Mouse (Mus musculus): ENCODE measurements around the gene Dcdc2b. TPM values are rescaled to one million over a fixed set of nuclear protein-coding genes. Genes with fewer than 3 reads are reported as not detected.

The Dcdc2b gene
- 0.99 and 1.1 TPM in 2 replicates for polyA plus RNA-seq (2012; rRNA removed)

DNA sequence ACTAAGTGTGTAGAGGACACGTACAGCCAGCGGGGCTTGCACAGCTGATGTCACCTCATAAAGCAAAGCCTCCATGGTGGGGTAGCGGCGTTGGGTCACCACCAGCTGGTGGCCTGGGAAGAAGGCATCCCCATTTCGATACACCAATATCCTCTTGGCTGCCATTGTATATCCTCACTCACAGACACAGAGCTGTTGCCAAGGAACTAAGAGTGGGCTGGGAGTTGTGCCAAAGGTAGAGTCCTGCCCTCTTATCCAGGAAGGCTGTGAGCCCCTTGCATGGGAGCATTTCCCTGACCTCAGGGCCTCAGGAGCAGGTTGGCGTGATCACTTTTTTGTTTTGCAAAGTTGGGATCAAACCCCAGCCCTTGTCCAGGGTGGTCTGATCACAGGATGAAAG, at the start of gene Dcdc2b:
Gene Dcdc2b, minus strand, starts transcription at position 165 of the 400 bp plus-strand sequence.
- no peak for DNase-seq (ENCODE audit: low read depth, low spot score)
- 72% methylated on average over 6 of the region's 6 CpGs for WGBS

DNA sequence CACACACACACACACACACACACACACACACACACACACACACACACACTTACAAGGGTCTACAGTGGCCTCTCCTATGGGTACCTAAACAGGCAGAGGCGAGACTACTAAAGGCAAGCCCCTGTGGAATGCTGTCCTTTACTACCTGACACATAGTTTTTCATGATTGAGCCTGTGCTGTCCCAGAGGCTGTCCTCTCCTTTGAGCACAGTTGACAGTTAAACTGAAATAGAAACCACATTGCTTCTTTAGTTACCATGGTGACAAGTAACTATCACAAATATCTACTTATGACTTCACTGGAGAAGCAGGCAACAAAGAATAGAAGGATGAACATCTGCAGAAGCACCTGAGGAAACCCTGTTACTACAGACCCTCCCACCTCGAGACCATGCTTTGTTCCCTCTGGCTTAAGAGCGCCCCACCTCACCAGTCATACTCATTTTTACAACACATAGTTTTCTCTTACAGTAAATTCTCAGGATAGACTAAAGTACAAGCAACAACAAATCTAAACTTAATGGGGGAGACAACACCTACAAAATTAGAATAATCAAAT, 48.3 kb upstream of the Dcdc2b start:
- WGBS, result 48% methylated on average over 3 of the region's 3 CpGs
- no peak for DNase-seq (ENCODE audit: low read depth, low spot score)

DNA sequence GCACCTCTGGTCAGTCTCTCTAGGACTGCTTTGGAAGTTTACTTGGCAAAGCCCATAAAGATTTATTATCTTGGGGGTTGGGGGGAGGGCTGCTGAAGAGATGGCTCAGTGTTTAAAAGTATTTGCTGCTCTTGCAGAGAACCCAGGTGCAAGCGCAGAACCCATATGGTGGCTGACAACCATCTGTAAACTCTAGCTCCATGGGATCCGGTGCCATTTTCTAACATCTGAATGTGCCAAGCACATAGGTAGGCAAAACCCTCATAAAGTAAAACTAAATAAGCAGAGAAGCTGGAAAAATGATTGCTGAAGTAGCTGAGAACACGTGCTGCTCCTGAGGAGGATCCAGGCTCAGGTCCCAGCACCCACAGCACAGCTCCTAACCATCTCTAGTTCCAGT, 47.5 kb upstream of the Dcdc2b start:
- DNase-seq (ENCODE audit: low read depth, low spot score), result no peak
- WGBS, result 42% methylated on average over 3 of the region's 3 CpGs

DNA sequence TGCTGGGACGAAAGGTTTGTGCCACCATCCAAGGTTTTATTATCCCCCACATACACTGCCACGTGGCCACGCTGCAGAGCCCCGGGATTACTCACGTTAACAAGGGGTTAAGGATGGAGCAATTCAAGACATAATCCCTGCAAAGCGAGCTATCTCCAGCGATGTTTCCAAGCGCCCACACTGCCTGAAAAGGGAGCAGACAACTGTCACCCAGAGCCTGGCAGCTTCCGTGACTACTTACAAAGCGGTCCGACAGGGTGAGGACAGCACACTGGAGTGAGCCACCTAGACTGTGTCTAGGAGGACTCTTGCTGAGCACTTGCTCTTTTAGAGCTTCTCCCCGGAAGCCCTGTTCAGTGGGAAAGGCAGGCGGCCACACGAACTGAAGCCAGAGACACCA, 40.7 kb upstream of the Dcdc2b start:
- DNase-seq (ENCODE audit: low read depth, low spot score), result no peak
- 90% methylated on average over 14 of the region's 14 CpGs for WGBS

DNA sequence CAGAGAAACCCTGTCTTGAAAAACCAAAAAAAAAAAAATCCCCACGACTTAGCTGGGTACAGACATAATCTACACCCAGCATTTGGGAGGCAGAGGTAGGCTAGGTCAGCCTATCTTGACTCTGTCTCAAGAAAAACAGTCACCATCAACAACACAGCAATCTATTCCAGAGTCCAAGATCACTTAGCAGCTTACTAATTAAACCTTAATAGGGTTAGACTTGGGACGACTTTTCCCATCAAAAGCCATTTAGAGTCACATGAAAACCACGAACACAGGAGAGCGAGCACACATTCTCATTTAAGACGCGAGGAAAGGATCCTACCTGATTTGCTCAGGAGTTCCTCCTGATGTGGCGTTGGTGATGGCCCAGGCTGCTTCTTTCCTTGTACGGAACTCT, 36.3 kb upstream of the Dcdc2b start:
- WGBS, result 92% methylated on average over 8 of the region's 8 CpGs
- DNase-seq (ENCODE audit: low read depth, low spot score), result no peak

DNA sequence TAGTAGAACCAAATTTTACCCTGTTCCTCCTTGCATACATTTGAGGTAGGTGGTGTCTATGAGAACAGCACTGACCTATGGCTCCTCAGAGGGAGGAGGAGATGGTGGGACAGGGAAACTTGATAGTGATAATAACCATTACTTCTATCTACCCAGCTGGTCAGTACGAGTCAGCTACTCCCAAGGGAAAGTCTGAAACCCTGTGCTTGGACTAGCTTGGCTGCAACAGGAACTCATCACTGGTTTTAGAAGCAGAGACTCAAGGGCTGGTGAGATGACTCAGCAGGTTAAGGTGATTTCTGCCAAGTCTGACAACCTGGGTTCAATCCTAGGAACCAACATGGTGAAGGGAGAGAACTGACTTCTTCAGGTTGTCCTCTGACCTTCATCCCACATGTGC, 34.6 kb upstream of the Dcdc2b start:
- WGBS, result 78% methylated on average over 1 of the region's 1 CpGs

DNA sequence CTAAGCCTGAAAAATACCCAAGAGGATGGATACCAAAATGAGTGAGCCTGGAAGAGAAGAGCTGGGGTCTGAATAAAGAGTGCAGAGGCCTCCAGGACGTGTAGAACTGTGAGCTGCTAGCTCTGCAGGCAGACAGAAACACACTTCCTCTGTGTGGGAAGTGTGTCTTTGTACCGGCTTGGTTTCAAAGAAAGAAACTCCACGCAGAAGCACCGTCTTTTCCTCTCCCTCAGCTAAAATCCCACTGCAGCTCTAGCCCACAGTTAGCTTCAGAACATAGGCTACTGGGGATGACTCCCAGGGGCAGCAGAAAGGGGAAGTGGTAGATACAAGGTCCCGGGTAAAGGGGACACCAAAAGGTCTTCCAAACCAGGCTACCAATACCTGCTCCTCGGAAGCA, 31.1 kb upstream of the Dcdc2b start:
- DNase-seq (ENCODE audit: low read depth, low spot score), result no peak
- 89% methylated on average over 6 of the region's 6 CpGs for WGBS

More for the DNA sequence above, 34.6 kb upstream of the Dcdc2b start:
- no peak for DNase-seq (ENCODE audit: low read depth, low spot score)

DNA sequence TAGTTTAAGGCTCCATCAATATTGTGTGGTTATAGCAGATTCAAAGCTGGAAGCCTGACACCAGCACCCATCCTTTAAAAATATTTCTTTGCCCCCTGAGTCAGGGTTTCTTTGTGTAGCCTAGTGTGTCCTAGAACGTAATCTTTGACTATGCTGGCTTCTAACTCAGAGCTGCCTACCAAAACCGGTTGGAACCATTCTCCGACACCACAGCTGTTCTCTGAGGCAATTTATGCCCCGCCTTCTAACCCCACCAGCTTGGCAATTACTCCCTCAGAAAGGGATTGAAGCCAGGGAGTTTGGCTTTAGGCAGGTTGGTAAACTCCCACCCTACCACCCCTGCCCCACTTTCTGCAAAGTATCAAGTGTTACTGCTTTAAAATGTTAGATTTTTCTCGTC, 27.7 kb upstream of the Dcdc2b start:
- DNase-seq (ENCODE audit: low read depth, low spot score), result no peak

DNA sequence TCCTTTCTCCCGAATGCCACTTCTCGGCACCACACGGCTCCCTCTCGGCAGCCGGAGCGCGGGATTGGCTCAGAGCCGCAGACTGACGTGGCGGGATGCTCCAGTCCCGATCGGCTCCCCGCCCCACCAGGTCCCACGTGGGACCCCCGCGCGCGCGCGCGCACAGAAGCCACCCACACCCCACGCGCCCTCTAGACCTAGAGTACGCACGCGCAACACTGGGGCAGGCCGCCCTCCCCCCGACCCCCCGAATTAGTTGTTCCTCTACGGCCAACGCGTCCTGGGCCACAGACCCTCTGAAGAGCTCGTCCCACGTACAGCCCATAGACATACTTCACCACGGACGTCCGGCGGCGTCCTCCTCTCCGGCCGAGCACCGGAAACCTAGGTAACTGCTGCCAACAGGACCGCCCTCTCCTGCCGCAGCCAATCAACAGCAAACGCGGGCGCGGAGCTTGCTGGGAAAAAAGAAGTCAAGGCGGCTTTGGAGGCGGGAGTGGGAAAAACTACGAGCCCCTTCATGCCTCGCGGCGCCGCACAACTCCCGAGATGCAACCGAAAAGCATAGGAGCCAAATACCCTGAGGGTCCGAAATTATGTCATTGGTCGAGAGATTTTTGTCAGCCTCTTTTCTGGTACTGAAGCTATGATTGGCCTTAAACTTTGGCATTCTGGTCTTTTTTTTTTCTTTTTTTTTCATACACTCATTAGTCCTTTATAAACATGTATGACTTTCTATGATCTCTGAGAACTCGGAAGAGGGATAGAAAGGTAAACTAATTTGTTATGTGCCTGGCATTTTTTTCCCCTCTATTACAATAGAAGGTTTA, 26.8 kb upstream of the Dcdc2b start, which contains the start of gene Txlna:
Gene Txlna, minus strand, starts transcription at position 428 of the 830 bp plus-strand sequence.
- WGBS, result under 1% methylated on average over 60 of the region's 60 CpGs
- no peak for DNase-seq (ENCODE audit: low read depth, low spot score)

More for the DNA sequence above, 27.7 kb upstream of the Dcdc2b start:
- 12% methylated on average over 5 of the region's 5 CpGs for WGBS

DNA sequence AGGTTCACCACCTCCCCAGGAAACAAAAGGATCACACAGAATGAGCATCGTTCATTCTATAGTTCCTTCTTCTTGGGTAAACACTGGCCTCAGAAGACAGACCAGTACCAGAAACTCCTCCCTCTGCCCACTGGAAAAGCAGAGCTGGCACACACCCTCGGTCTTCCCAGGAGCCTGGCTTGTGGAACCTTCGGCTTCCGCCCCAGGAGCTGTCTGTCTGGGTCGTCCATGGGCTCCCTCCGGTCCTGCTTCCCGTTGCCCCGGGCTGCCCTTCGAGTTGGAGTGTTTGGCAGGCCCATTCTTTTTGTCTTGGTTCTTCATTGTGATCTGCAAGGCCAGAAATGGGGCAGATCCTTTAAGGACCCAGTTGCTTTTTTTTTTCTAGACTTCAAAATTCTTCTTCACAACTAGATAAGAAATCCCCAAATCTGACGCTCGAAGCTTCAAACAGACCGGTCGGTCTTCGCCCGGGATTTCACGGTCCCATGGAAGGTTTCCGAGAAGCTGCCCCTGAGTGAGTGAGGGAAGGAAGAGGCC, 26.1 kb upstream of the Dcdc2b start:
- DNase-seq (ENCODE audit: low read depth, low spot score), result no peak

DNA sequence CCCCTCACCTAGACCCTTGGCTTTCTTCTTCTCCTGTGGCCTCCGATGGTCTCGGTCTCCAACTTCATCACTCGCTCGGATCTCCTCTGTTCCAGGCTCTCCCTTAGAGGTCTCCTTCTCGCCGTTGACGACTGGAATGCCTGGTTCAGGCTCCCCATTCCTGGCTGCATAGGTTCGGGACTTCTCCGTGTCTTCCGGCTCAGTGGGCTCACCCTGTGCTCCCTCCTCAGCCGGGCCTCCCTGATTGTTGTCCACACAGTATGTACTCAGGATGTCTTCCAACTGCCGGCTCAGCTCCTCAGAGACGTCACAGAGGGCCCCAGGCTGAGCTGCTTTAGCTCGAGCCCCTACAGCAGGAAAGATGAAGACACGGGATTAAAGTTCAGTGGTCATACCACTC, 25.2 kb upstream of the Dcdc2b start:
- DNase-seq (ENCODE audit: low read depth, low spot score), result no peak
- WGBS, result 82% methylated on average over 15 of the region's 15 CpGs

More for the DNA sequence above, 26.1 kb upstream of the Dcdc2b start:
- 0% methylated on average over 17 of the region's 17 CpGs for WGBS

DNA sequence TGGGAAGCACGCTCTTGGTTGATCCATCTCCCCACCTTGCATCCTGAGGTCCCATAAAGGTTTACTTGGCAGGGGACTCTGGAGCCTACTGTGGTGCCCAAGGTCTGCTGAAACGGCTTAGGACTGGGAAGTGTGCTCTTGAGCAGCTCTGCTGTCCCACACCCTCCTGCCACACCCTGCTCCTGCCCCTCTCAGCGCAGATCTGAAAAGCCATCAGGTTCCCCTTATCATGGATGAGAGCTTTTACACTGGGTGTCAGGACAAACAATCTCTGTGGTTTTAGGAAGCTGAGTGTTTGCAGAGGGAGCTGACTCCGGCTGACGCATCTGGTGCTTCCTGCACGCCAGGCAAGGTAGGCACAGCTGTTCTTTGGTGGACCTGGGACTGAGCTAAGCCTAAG, 19.8 kb upstream of the Dcdc2b start:
- no peak for DNase-seq (ENCODE audit: low read depth, low spot score)
- WGBS, result 76% methylated on average over 6 of the region's 6 CpGs

DNA sequence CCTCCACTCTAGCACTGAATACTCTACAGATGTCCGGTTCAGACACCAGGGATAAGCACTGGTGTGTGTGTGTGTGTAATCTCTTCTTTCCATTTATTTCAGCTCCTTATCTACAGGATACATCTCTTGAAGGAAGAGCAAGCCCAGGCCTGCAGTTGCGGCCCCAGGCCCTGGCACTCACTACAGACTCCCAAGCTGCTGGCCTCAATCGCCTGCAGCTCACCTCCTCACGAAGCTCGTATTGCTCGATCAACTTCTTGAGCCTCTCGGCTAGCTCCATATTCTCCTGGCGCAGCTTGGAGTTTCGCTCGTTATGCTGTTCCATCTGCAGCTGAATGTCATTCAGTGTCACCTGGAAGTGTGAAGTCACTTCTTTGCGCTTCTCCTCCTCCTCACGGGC, 17.8 kb upstream of the Dcdc2b start:
- 89% methylated on average over 12 of the region's 12 CpGs for WGBS

DNA sequence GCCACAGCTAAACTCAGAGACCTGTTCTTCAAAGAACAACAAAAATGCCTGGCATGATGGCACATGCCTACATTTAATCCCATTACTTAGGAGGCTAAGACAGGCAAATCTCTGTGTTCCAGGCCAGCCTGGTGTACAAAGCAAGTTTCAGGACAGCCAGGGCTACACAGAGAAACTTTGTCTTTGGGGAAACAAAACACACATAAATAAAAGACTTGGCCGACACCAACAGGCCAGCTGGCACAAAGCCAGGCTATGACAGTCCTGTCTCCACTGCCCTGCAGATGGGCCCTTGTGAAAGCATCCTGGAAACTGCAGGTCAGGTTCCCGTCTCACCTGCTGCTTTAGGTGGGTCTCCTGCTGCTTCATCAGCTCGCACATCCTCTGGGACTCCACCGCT, 16.9 kb upstream of the Dcdc2b start:
- WGBS, result 49% methylated on average over 4 of the region's 4 CpGs
- no peak for DNase-seq (ENCODE audit: low read depth, low spot score)

More for the DNA sequence above, 17.8 kb upstream of the Dcdc2b start:
- no peak for DNase-seq (ENCODE audit: low read depth, low spot score)

DNA sequence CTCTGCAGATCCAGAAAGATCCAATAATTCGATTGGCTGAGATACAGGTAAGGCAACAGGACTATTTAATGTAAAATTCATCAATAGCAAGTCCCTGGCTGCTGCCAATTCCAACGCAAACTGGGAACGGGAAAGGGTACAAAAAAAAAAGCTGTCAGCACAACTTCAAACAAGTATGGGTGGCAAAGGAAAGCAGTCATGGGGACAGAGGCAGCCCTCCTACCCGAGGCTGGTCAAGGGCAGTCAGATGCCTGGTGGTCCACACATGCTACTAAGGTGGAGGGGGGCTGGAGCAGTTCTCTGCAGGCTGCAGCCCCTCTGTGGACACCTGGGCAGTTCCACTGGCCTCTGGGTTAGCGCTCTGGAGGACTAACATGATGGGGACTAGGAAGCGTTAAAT, 12.0 kb upstream of the Dcdc2b start:
- DNase-seq (ENCODE audit: low read depth, low spot score), result no peak
- WGBS, result 82% methylated on average over 6 of the region's 6 CpGs

DNA sequence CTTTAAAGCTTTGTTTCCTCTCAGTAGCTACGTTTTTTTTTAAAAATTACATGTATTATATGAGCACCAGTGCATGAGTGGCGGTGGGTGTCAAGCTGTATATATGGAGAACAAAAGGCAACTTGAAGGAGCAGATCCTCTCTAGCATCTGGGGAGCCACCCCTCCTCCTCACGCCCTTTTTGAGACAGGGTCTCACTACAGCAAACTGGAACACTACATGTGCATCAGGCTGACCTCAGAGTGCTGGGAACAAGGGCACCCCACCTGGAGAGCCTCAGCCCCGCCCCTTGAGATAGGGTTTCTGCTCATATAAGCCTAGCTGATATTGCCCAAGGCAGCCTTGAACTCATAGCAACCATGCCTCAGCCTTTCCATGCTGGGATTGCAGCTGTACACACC, 11.4 kb upstream of the Dcdc2b start:
- 61% methylated on average over 4 of the region's 4 CpGs for WGBS
- no peak for DNase-seq (ENCODE audit: low read depth, low spot score)

DNA sequence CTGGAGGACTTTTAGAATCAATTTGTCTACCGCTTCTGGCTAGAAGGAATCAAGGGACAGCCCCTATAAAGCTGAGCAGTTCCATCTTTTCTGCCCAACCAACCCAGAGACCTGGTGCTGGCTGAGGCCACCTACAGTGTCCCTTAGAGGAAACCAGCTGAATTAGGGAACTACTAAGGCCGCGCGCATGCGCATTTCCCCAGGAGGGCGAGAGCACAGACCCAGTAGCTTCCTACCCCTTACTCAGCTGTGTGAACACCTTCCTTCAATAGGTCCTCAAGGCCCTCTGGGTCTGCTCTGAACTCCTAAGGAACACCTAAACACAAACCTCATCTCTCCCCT, 10.9 kb upstream of the Dcdc2b start:
- 3% methylated on average over 6 of the region's 6 CpGs for WGBS
- no peak for DNase-seq (ENCODE audit: low read depth, low spot score)

DNA sequence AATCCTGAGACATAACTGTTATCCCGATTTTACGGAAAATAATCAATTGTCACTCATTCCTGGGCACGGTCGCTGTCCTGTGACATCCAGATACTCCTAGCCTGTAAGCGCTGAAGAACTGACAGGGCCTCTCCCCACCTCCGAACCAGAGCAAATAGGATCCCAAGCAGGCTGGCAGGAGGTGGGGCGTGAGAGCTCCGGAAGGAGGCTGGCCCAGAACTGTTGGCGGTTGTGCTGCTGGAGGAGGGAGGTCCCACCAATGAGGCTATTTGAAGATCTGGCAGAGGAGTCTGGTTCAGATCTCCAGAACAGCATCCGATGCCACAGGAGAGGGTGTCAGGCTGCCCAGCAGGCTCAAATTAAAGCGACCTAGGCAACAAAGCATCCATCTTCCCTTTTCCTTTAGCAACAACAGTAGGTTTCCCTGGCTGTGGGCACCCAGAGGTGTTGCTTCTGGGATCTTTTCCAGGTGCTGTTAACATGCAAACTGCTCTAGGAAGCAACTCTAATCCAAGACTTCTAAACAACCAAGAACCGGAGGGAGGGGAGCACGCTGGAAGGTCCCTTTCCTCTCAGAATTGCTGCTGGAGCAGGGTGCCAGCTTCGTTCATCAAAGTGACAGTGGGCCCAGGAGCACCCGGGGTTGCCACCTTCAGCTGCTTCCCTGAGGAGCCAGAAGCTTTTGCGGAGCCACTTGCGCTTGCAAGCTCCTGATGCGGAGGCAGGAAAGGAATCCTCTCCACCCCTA, 10.4 kb upstream of the Dcdc2b start:
- DNase-seq (ENCODE audit: low read depth, low spot score), result no peak
- WGBS, result 3% methylated on average over 18 of the region's 18 CpGs

DNA sequence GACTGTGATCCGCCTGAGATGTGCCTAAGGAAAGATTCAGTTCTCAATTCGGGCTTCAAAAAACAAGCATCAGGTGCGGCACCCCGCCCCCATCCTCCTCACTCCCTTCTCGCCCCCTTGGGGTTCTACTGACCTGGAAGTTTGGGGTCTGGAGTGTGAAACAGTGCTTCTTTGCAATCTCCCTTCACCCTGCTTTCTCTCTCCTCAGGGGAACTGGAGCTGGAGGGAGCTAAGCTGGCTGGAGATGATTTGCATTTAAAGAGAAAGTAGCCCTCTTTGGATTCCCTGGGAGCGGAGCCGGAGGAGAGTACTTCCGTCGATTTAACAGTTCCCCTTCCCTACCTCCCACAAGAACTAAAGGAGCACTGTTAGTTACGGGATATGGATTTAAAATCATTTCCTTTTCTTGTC, 9.6 kb upstream of the Dcdc2b start, which contains the start of gene Ccdc28b:
Gene Ccdc28b, minus strand, starts transcription at position 267 of the 411 bp plus-strand sequence.
- WGBS, result under 1% methylated on average over 10 of the region's 10 CpGs

DNA sequence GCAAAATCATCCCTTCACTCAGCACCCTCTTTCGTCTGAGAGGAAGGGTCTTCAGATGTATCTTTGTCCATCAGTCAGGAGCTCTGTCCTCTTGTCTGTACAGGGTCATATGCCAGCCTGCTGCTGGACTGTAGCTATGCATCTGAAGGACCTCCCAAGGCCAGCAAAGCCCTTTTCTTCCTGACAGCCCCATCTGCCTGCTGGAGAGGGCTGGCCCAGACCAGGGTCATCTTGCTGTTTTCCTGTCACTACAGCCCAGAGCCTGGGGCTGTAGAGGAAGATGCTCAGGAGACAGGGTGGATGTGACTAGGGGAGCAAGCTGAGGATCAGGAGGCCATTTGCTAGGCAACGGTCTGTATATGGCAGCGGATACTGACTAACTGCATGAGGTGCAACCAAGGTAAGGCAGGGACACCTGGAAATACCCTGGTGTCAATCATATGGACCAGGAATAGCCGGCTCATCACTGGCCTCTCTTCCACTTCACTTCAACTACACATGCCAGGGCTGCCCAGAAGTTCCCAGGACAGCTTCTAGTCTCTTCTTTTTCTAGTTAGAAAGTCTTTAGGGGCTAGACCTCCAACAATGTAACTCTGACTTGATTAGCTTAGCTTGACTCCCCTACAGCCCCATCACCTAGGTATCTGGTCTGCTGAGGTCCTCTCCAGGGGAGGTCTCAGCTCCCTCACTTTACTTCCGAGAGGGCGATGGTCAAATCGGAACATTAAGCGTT, 8.9 kb upstream of the Dcdc2b start:
- no peak for DNase-seq (ENCODE audit: low read depth, low spot score)
- 20% methylated on average over 8 of the region's 8 CpGs for WGBS

More for the DNA sequence above, 9.6 kb upstream of the Dcdc2b start, which contains the start of gene Ccdc28b:
- no peak for DNase-seq (ENCODE audit: low read depth, low spot score)

Data from large intestine, adult 2 months (tissue).